Mouse (Mus musculus): ENCODE measurements around the gene Wasf2. TPM values are rescaled to one million over a fixed set of nuclear protein-coding genes. Genes with fewer than 3 reads are reported as not detected.

Wasf2 gene
- 36.7 and 42.9 TPM in 2 replicates for polyA plus RNA-seq (2015; fragmentation: Nextera tagmentation; extraction: Ambion mirVana)

GRCm38 (mm10) chr4:133129931-133130889 is at the start of gene Wasf2:
Gene Wasf2, plus strand, starts transcription at chr4:133130505.
- H3K27ac ChIP-seq = peak within 1 kb of the TSS; percentile 53
- H3K4me2 ChIP-seq = peak within 1 kb of the TSS; percentile 79
- under 1% methylated on average over 65 of the region's 65 CpGs for WGBS
- no peaks in the 10 kb centered on the region for H3K9me3 ChIP-seq (replicated peaks)
- H3K4me1 ChIP-seq = peaks cover 25% of the 10 kb centered on the region
- H3K27me3 ChIP-seq = no peaks in the 10 kb centered on the region
- peak within 1 kb of the TSS; percentile 82 for H3K9ac ChIP-seq
- peaks cover 9% of the 10 kb centered on the region; the same call in 1 of the 2 replicates for H3K36me3 ChIP-seq (ENCODE audit: poor library complexity, severe bottlenecking)
- peak within 1 kb of the TSS; percentile 91 for H3K4me3 ChIP-seq
- peak; percentile 95 for ATAC-seq

GRCm38 (mm10) chr4:133080862-133081261 is 49.4 kb upstream of the Wasf2 start:
- Histone ChIP-seq H3K9me3 (replicated peaks) (no peaks in the 10 kb centered on the region), H3K9ac (no peak overlapping the region), H3K36me3 (ENCODE audit: poor library complexity, severe bottlenecking) (peaks cover 20% of the 10 kb centered on the region), H3K4me1 (peaks cover 22% of the 10 kb centered on the region), H3K4me2 (no peak overlapping the region), H3K27ac (no peak overlapping the region), H3K27me3 (peaks cover 7% of the 10 kb centered on the region; the same call in 1 of the 2 replicates), H3K4me3 (no peak overlapping the region)
- 95% methylated on average over 3 of the region's 3 CpGs for WGBS
- ATAC-seq = no peak

GRCm38 (mm10) chr4:133082216-133082773 is 48.0 kb upstream of the Wasf2 start:
- no peak overlapping the region for H3K9ac ChIP-seq
- H3K4me3 ChIP-seq = no peak overlapping the region
- H3K4me1 ChIP-seq = peaks cover 31% of the 10 kb centered on the region
- ATAC-seq = no peak
- no peaks in the 10 kb centered on the region for H3K9me3 ChIP-seq (replicated peaks)
- H3K36me3 ChIP-seq (ENCODE audit: poor library complexity, severe bottlenecking) = peaks cover 20% of the 10 kb centered on the region
- WGBS = 93% methylated on average over 6 of the region's 6 CpGs
- no peak overlapping the region for H3K4me2 ChIP-seq
- H3K27me3 ChIP-seq = peaks cover 7% of the 10 kb centered on the region; the same call in 1 of the 2 replicates
- no peak overlapping the region for H3K27ac ChIP-seq

DNA sequence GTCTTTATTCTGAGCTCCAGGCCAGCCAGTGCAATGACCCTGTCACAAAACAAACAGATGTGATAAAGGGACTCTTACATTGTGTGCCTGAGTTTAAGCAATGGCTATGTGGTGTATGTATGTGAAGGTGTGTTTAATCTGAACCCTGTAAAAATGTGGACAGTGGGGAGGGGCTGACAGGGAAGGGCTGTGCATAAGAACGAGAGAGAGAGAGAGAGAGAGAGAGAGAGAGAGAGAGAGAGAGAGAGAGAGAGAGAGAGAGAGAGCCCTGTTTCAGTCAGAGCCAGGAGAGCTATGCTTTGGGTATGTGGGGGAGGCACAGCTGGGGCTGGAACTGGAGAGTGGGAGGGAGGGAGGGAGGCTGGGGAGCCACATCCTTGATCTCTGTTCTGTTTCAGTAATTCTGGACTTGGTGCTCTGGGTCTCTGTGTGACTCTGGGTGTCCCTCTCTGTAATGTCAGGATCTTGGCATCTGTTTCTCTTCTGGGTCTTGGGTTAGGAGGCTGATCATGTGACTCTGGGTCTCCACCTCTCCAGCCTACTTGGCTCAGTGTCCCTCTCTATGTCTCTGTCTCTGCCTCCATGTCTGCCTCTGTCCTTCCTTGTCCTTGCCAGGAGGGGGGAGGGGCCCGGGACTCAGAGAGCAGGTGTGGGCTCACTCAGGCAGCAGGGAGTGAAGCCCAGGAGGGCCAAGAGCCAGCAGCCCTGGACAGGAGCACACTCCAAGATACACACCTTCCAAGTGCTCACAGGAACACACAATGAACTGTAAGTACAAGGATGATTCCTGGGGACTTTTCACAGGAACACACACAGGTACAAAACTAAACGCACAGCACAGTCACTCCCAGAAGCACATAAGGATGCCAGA is 46.1 kb upstream of the Wasf2 start:
- Histone ChIP-seq H3K9me3 (replicated peaks) (no peaks in the 10 kb centered on the region), H3K4me2 (peak overlapping the region; percentile 74), H3K4me1 (peaks cover 39% of the 10 kb centered on the region), H3K27me3 (peaks cover 7% of the 10 kb centered on the region; the same call in 1 of the 2 replicates), H3K4me3 (no peak overlapping the region), H3K9ac (peak overlapping the region; percentile 49), H3K27ac (peak overlapping the region; percentile 75), H3K36me3 (ENCODE audit: poor library complexity, severe bottlenecking) (peaks cover 3% of the 10 kb centered on the region)
- WGBS = 23% methylated on average over 2 of the region's 3 CpGs
- ATAC-seq = no peak; the same call in 1 of the 2 replicates

DNA sequence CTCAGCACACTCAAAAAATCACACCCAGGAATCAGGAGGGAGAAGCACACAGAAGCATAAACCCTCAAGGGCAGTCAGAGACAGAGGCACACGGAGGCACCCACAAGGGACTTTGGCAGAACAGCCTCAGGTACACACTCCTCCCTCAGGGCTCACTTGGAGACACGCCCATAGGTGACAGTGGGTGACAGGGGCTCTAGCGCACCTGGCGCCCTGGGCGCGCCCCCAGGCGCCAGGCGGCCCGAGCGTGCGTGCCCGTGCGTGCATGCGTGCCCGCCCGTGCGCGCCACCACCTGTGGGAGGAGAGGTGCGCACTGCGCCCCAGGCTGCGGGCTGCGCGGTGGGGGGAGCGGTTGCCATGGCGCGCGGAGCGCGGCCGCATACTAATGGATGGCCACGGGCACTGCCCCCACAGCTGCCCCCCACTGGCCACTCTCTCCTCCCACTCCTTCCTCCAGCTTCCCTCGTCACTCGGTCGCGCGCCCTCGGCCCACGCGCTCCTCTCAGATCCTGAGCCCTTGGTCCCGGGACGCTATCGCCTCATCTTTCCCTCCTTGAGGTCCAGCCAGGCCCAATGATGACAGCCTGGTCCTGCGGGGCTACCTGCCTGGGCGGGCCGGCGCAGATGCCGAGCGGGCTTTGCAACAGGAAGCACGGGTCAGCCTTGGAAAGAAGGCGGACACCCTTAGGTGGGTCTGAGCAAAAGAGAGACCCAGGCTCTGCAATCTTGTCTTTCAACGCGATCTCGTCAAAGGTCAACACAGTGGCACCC is 45.1 kb upstream of the Wasf2 start:
- Histone ChIP-seq H3K4me3 (peak overlapping the region; percentile 38), H3K9me3 (replicated peaks) (no peaks in the 10 kb centered on the region), H3K27me3 (peaks cover 7% of the 10 kb centered on the region; the same call in 1 of the 2 replicates), H3K36me3 (ENCODE audit: poor library complexity, severe bottlenecking) (no peaks in the 10 kb centered on the region), H3K9ac (peak overlapping the region; percentile 49), H3K4me2 (peak overlapping the region; percentile 74), H3K4me1 (peaks cover 45% of the 10 kb centered on the region), H3K27ac (peak overlapping the region; percentile 75)
- ATAC-seq = peak; percentile 51
- 1% methylated on average over 41 of the region's 53 CpGs for WGBS

- peak overlapping the region; percentile 75 for H3K27ac ChIP-seq
- H3K27me3 ChIP-seq = peaks cover 7% of the 10 kb centered on the region; the same call in 1 of the 2 replicates
Measured at GRCm38 (mm10) chr4:133085783-133086342, 44.4 kb upstream of the Wasf2 start.

DNA sequence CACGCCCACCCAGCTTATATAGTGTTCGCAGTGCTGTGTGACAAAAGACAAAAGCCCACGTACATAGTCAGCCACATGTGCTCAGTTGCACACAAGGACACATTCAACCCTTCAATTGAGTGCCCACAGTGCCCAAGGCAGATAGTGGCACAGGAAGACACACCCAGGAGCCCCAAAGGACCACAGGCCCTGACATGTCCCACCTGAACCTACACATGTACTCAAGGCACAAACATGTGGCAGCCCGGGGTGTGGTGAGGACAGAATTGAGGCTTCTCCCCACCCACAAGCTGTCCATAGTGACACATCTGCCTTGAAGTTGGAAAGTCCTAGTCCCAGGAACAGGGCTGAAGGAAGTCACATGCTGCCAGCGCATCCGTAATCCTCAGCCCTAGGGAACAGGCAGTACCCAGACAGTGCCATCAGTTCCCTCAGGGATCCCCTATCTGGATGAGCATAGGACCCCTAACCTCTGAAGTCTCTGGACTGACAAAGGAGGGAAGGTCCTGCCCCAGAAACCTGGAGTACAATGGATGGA is 43.1 kb upstream of the Wasf2 start:
- Histone ChIP-seq H3K27me3 (peaks cover 7% of the 10 kb centered on the region; the same call in 1 of the 2 replicates), H3K4me3 (no peak overlapping the region), H3K4me1 (peaks cover 64% of the 10 kb centered on the region), H3K4me2 (no peak overlapping the region), H3K27ac (no peak overlapping the region), H3K36me3 (ENCODE audit: poor library complexity, severe bottlenecking) (no peaks in the 10 kb centered on the region), H3K9me3 (replicated peaks) (no peaks in the 10 kb centered on the region), H3K9ac (no peak overlapping the region)
- no peak for ATAC-seq
- 91% methylated on average over 6 of the region's 6 CpGs for WGBS

More at GRCm38 (mm10) chr4:133085783-133086342, 44.4 kb upstream of the Wasf2 start:
- Histone ChIP-seq H3K4me1 (peaks cover 51% of the 10 kb centered on the region), H3K4me3 (peak overlapping the region; percentile 38; the same call in 1 of the 2 replicates), H3K9me3 (replicated peaks) (no peaks in the 10 kb centered on the region), H3K4me2 (peak overlapping the region; percentile 74), H3K36me3 (ENCODE audit: poor library complexity, severe bottlenecking) (no peaks in the 10 kb centered on the region), H3K9ac (peak overlapping the region; percentile 49; the same call in 1 of the 2 replicates)
- 0 out of 2 replicates have a peak, but pooled peaks have one; percentile 4 for ATAC-seq
- 17% methylated on average over 12 of the region's 12 CpGs for WGBS

- ATAC-seq = no peak
- Histone ChIP-seq H3K4me3 (no peak overlapping the region), H3K27me3 (peaks cover 7% of the 10 kb centered on the region; the same call in 1 of the 2 replicates), H3K9ac (peak overlapping the region; percentile 37; the same call in 1 of the 2 replicates), H3K4me1 (peaks cover 70% of the 10 kb centered on the region), H3K27ac (no peak overlapping the region; the same call in 1 of the 2 replicates), H3K36me3 (ENCODE audit: poor library complexity, severe bottlenecking) (no peaks in the 10 kb centered on the region), H3K4me2 (no peak overlapping the region), H3K9me3 (replicated peaks) (no peaks in the 10 kb centered on the region)
- 42% methylated on average over 8 of the region's 8 CpGs for WGBS
Measured at GRCm38 (mm10) chr4:133087835-133088234, 42.5 kb upstream of the Wasf2 start.

- Histone ChIP-seq H3K36me3 (ENCODE audit: poor library complexity, severe bottlenecking) (no peaks in the 10 kb centered on the region), H3K27me3 (peaks cover 7% of the 10 kb centered on the region; the same call in 1 of the 2 replicates), H3K27ac (peak overlapping the region; percentile 95; the same call in 1 of the 2 replicates), H3K4me2 (no peak overlapping the region), H3K4me3 (no peak overlapping the region), H3K9ac (no peak overlapping the region), H3K4me1 (peaks cover 78% of the 10 kb centered on the region), H3K9me3 (replicated peaks) (no peaks in the 10 kb centered on the region)
- no peak for ATAC-seq
- 90% methylated on average over 9 of the region's 9 CpGs for WGBS
Measured at GRCm38 (mm10) chr4:133089319-133089718, 41.0 kb upstream of the Wasf2 start.

DNA sequence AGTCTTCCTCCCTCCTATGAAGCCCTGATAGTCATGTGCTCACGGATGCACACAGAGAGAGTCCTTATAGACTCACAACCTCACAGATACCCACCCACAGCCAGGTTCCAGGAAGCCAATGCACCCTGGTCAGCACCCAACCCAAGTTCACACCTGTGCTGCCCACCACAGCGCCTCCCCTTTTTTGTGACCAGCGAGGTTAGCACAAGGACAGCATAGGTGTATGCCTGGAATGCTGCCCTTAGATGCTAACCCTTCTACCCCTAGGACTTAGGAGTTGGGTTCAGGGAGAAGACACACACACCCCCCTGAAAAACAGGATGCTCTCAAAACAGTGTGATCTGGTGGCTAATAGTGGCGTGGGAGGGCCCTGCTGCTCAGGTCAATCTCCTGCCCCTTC is 40.5 kb upstream of the Wasf2 start:
- no peak for ATAC-seq
- Histone ChIP-seq H3K36me3 (ENCODE audit: poor library complexity, severe bottlenecking) (no peaks in the 10 kb centered on the region), H3K4me2 (no peak overlapping the region), H3K9ac (no peak overlapping the region), H3K9me3 (replicated peaks) (no peaks in the 10 kb centered on the region), H3K4me3 (no peak overlapping the region), H3K27ac (peak overlapping the region; percentile 95), H3K4me1 (peaks cover 78% of the 10 kb centered on the region), H3K27me3 (peaks cover 5% of the 10 kb centered on the region; the same call in 1 of the 2 replicates)
- WGBS = 81% methylated on average over 4 of the region's 4 CpGs
